ENCODE assay signal across 30 mouse cellular contexts in the genomic region with DNA sequence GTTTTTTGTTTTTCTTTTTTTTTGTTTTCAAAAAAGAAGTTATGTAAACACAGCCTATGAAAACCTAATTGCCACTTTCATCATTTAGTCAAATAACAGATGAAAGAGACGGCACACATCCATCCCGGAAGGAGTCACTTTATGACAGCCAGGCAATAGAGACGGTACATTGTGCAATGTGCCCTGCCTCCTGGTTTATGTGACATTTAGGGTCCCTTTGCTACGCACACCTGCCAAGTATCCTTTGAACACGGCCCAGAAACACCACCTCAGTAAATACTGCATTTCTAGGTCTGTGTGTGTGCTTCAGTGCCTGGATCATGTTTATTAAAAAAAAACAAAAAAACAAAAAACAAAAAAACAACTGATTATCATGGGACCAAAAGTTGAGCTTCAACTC.
DNase-seq lines count a peak whose midpoint lies in the region; ATAC-seq and TF ChIP-seq lines count a peak whose summit lies in the region.
"Had no signal": no experiment of that assay in that cellular context is flagged by ENCODE, and none has a peak within 500 bp of the region (broad histone marks: within the 10 kb centered on the region; RNA-seq: fewer than 3 reads in every experiment).

No protein-coding gene starts in this region.

- no peak for TF ChIP-seq POLR2A in liver, adult 2 months (IDR thresholded peaks at IDR 0.05; ENCODE audit: extremely low read depth, insufficient read depth, low read length)
- TF ChIP-seq POLR2A in thymus, adult 2 months (IDR thresholded peaks at IDR 0.05; ENCODE audit: control insufficient read depth, extremely low read depth, insufficient read depth, low read length, poor library complexity), result no peak

- H3K79me2 ChIP-seq in liver, adult 2 months (ENCODE audit: control insufficient read depth, insufficient read depth, low read length), result no peaks in the 10 kb centered on the region

- H3K4me2 ChIP-seq in liver, embryonic 12.5 days, result no peak overlapping the region
- no peak overlapping the region for H3K4me2 ChIP-seq in intestine, embryonic 16.5 days (ENCODE audit: low read depth, low read length)
- no peak overlapping the region for H3K4me2 ChIP-seq in forebrain, embryonic 15.5 days (replicated peaks)
- H3K4me2 ChIP-seq: embryonic facial prominence, embryonic 12.5 days; heart, embryonic 12.5 days; hindbrain, embryonic 13.5 days; liver, embryonic 11.5 days; midbrain, embryonic 11.5 days; neural tube, embryonic 12.5 days; stomach, embryonic 15.5 days had no signal

- no peaks in the 10 kb centered on the region; the same call in 1 of the 2 replicates for H3K27me3 ChIP-seq in liver, adult 2 months (ENCODE audit: control insufficient read depth, insufficient read depth, low read length)
- H3K27me3 ChIP-seq in liver, embryonic 12.5 days (replicated peaks), result no peaks in the 10 kb centered on the region
- no peaks in the 10 kb centered on the region for H3K27me3 ChIP-seq in intestine, embryonic 16.5 days (replicated peaks; ENCODE audit: control insufficient read depth, insufficient read depth, low read length)
- H3K27me3 ChIP-seq in thymus, adult 2 months (ENCODE audit: control insufficient read depth, insufficient read depth, low read length), result no peaks in the 10 kb centered on the region
- no peaks in the 10 kb centered on the region for H3K27me3 ChIP-seq in forebrain, embryonic 15.5 days
- H3K27me3 ChIP-seq: embryonic facial prominence, embryonic 12.5 days; heart, embryonic 12.5 days; hindbrain, embryonic 13.5 days; neural tube, embryonic 12.5 days; stomach, embryonic 15.5 days had no signal

- TF ChIP-seq CTCF in liver, adult 2 months (IDR thresholded peaks at IDR 0.05; ENCODE audit: low read depth, low read length), result no peak
- TF ChIP-seq CTCF in thymus, adult 2 months (IDR thresholded peaks at IDR 0.05; ENCODE audit: borderline replicate concordance, control insufficient read depth, extremely low read depth, insufficient read depth, low read length, poor library complexity), result no peak

- WGBS in liver, adult 2 months, result 34% methylated on average over 5 of the region's 5 CpGs
- WGBS in liver, embryonic 12.5 days (ENCODE audit: insufficient replicate concordance), result 69% methylated on average over 5 of the region's 5 CpGs
- WGBS in intestine, embryonic 16.5 days, result 57% methylated on average over 5 of the region's 5 CpGs
- WGBS in thymus, adult 2 months, result 40% methylated on average over 5 of the region's 5 CpGs
- WGBS in forebrain, embryonic 15.5 days, result 77% methylated on average over 5 of the region's 5 CpGs

- ATAC-seq in liver, embryonic 12.5 days, result no peak
- peak; percentile 78 for ATAC-seq in intestine, embryonic 16.5 days
- ATAC-seq in forebrain, embryonic 15.5 days (replicated peaks), result no peak
- ATAC-seq: forebrain, embryonic 14.5 days; midbrain, embryonic 16.5 days had no signal

- no peak overlapping the region for H3K4me3 ChIP-seq in liver, adult 2 months (ENCODE audit: insufficient read depth, low read depth, low read length)
- no peak overlapping the region for H3K4me3 ChIP-seq in liver, embryonic 12.5 days
- no peak overlapping the region for H3K4me3 ChIP-seq in intestine, embryonic 16.5 days (ENCODE audit: low read length)
- H3K4me3 ChIP-seq in thymus, adult 2 months (ENCODE audit: control insufficient read depth, insufficient read depth, low read length), result no peak overlapping the region
- no peak overlapping the region for H3K4me3 ChIP-seq in forebrain, embryonic 15.5 days
- H3K4me3 ChIP-seq: embryonic facial prominence, embryonic 12.5 days; gastrocnemius, adult 2 months; heart, embryonic 12.5 days; hindbrain, embryonic 13.5 days; neural tube, embryonic 12.5 days; stomach, embryonic 15.5 days had no signal

- no peak overlapping the region for H3K9ac ChIP-seq in liver, adult 2 months (ENCODE audit: low read depth, low read length)
- no peak overlapping the region for H3K9ac ChIP-seq in liver, embryonic 12.5 days
- no peak overlapping the region for H3K9ac ChIP-seq in intestine, embryonic 16.5 days (ENCODE audit: low read depth, low read length)
- H3K9ac ChIP-seq in forebrain, embryonic 15.5 days (replicated peaks), result no peak overlapping the region
- H3K9ac ChIP-seq: embryonic facial prominence, embryonic 12.5 days; heart, embryonic 12.5 days; hindbrain, embryonic 13.5 days; neural tube, embryonic 12.5 days; stomach, embryonic 15.5 days had no signal

- H3K9me3 ChIP-seq in liver, embryonic 12.5 days (replicated peaks), result no peaks in the 10 kb centered on the region
- H3K9me3 ChIP-seq in intestine, embryonic 16.5 days (ENCODE audit: control insufficient read depth, low read length), result no peaks in the 10 kb centered on the region
- no peaks in the 10 kb centered on the region for H3K9me3 ChIP-seq in forebrain, embryonic 15.5 days
- H3K9me3 ChIP-seq: embryonic facial prominence, embryonic 12.5 days; heart, embryonic 12.5 days; hindbrain, embryonic 13.5 days; neural tube, embryonic 12.5 days; stomach, embryonic 15.5 days had no signal

- H3K4me1 ChIP-seq in liver, adult 2 months (ENCODE audit: control insufficient read depth, insufficient read depth, low read length), result no peaks in the 10 kb centered on the region
- H3K4me1 ChIP-seq in liver, embryonic 12.5 days, result no peaks in the 10 kb centered on the region
- no peaks in the 10 kb centered on the region; the same call in 1 of the 2 replicates for H3K4me1 ChIP-seq in intestine, embryonic 16.5 days (ENCODE audit: control insufficient read depth, insufficient read depth, low read length)
- peaks cover 64% of the 10 kb centered on the region for H3K4me1 ChIP-seq in thymus, adult 2 months (replicated peaks; ENCODE audit: control insufficient read depth, insufficient read depth, low read length)
- H3K4me1 ChIP-seq in forebrain, embryonic 15.5 days, result 0 out of 2 replicates have a peak, but pooled peaks cover 3% of the 10 kb centered on the region
- H3K4me1 ChIP-seq: embryonic facial prominence, embryonic 12.5 days; heart, embryonic 12.5 days; neural tube, embryonic 12.5 days; stomach, embryonic 15.5 days had no signal

- DNase-seq in liver, adult 2 months (ENCODE audit: extremely low read depth, low read depth, low spot score), result peak; percentile 36
- DNase-seq in thymus, adult 2 months, result peak; percentile 45
- DNase-seq in thymus, postnatal 4 days, result peak; percentile 53
- no peak for DNase-seq in adrenal gland, postnatal 14 days
- DNase-seq: adrenal gland, postnatal 25 days; cerebellum, adult 11-12 months; cerebellum, adult 9-11 months; embryo, embryonic 11 days; gastrocnemius, adult 2 months; gastrocnemius, postnatal 36 days; heart, adult 18-20 months; heart, postnatal 4 days; kidney, adult 18-20 months; kidney, postnatal 4 days; lung, postnatal 36 days; right cerebral cortex, adult 18-20 months; right cerebral cortex, postnatal 4 days had no signal

- H3K27ac ChIP-seq in liver, adult 2 months (replicated peaks; ENCODE audit: insufficient read depth, low read depth, low read length), result no peak overlapping the region
- no peak overlapping the region for H3K27ac ChIP-seq in liver, embryonic 12.5 days
- no peak overlapping the region for H3K27ac ChIP-seq in intestine, embryonic 16.5 days (ENCODE audit: low read length)
- H3K27ac ChIP-seq in thymus, adult 2 months (ENCODE audit: control insufficient read depth, insufficient read depth, low read length), result peak overlapping the region; percentile 46
- H3K27ac ChIP-seq in forebrain, embryonic 15.5 days (replicated peaks), result no peak overlapping the region
- H3K27ac ChIP-seq: embryonic facial prominence, embryonic 12.5 days; gastrocnemius, adult 2 months; hindbrain, embryonic 13.5 days; kidney, postnatal 0 days; neural tube, embryonic 12.5 days; stomach, embryonic 15.5 days had no signal

- no peaks in the 10 kb centered on the region for H3K36me3 ChIP-seq in liver, adult 2 months (ENCODE audit: control insufficient read depth, insufficient read depth, low read length)
- H3K36me3 ChIP-seq in liver, embryonic 12.5 days, result no peaks in the 10 kb centered on the region
- H3K36me3 ChIP-seq in intestine, embryonic 16.5 days (ENCODE audit: control insufficient read depth, insufficient read depth, low read length), result no peaks in the 10 kb centered on the region
- H3K36me3 ChIP-seq in thymus, adult 2 months (ENCODE audit: control insufficient read depth, insufficient read depth, low read length), result no peaks in the 10 kb centered on the region
- H3K36me3 ChIP-seq in forebrain, embryonic 15.5 days, result no peaks in the 10 kb centered on the region
- H3K36me3 ChIP-seq: embryonic facial prominence, embryonic 12.5 days; heart, embryonic 12.5 days; hindbrain, embryonic 13.5 days; neural tube, embryonic 12.5 days; stomach, embryonic 15.5 days had no signal
